Mouse (Mus musculus) adrenal gland, adult 2 months (tissue): Measurements from ENCODE around the gene Syt9. TPM values are rescaled to one million over a fixed set of nuclear protein-coding genes. Genes with fewer than 3 reads are reported as not detected.
"Not testable (repeated sequence)": the region's sequence is repeated elsewhere in the genome, so short reads cannot be mapped to it uniquely, and the experiment has no call there.

Experiments used
- DNase-seq: peaks from one replicate; pipeline ENCODE4 v3.0.0; 2021
- polyA plus RNA-seq: library from polyadenylated mRNA; depleted of rRNA; stranded (reverse); fragments of >200 nt; gene quantifications from 2 replicates; pipeline ENCODE4 v1.2.3, GENCODE M21; 2012
- total RNA-seq, 2 experiments: library from RNA; stranded (reverse); gene quantifications; 2 replicates each; pipeline ENCODE4 v1.2.3; 2021

Syt9 gene
- total and polyA plus RNA-seq, 3 experiments = 1.9 to 3.6 (median 2.1) TPM

DNA sequence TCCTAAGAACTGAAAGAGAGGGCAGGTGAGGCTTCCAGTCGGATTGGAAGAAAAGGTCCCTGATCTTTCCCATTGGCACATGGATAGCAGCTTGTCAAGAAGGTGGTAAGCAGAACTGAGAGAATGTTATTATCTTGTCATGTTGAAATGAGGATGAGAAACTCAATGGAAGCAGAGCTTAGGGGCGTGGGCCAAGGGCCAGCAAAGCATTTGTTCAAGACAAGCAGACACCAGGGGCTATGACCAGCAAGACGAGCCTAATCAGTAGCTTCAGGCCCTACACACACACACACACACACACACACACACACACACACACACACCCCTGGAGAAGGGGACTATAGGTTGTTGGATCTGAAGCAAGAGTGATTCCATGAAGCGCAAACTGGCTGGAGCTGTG, 90.6 kb downstream of the Syt9 start:
- DNase-seq = no peak

DNA sequence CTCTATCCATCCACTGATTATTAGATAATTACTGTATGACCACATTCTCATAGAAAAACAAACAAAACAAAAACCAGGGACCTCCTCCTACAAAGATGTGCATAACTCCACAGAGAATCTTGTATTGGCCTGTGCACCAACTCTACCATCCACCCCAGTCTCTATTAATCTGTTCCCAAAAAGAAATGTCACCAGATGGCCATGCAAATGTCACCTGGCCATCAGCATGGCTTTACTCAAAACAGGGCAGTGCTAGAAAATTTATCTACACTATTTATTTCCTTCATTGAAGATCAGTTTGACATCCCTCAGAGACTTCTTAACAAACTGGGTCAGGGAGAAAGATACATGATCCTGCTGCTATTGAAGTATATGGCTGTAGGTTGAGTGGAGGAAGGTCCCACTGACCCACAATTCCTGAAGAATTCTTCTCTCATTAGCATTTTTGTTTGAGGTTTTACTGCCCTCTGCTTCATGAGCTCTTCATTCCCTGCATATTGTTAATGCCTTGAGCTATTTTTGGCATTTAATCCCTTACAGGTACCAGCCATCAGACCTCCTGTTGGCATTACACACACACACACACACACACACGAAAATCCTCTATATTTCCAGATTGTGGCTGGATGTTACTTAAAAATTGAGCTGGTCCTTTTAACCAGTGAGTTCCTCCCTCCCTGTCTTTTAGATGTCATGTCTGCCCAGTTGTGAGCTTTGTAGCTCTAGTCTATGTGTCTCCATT, 91.3 kb downstream of the Syt9 start:
- DNase-seq = no peak

DNA sequence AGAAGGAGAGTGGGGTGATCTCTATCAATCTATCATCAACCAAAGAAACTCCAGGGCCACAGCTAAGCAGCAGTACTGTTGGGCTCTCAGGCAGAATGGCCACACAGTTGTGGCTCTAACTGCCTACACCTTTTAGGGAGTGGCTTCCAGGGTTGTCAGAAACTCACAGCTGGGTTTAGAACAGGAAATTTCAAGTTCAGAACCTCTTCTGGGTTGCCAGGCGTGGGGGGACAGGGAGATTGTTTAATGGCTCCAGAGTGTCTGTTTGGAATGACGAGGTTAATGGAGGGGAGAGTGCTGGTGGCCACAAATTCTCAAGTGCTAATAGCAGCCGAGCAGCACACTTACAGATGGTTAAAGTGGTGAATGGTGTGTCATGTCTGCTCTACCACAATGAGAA, 92.4 kb downstream of the Syt9 start:
- no peak for DNase-seq

DNA sequence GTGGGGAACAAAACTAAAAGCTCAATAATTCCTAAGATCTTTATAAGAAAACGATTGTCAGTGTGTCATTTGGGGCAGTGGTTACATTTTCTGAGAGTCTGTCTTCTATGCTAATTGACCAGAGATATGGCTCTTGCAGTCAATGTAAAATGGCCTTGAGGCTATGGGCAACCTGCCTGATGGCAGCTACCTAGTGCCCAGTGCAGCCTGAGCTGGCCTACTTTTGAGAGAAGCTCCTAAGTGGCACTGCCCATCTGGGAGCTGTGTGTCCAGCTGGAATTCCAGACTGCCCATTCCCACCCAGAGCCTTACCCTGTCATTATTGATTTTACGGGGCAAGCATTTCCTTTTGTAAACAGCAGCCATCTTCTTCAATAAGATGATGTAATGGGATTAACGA, 94.6 kb downstream of the Syt9 start:
- no peak for DNase-seq

DNA sequence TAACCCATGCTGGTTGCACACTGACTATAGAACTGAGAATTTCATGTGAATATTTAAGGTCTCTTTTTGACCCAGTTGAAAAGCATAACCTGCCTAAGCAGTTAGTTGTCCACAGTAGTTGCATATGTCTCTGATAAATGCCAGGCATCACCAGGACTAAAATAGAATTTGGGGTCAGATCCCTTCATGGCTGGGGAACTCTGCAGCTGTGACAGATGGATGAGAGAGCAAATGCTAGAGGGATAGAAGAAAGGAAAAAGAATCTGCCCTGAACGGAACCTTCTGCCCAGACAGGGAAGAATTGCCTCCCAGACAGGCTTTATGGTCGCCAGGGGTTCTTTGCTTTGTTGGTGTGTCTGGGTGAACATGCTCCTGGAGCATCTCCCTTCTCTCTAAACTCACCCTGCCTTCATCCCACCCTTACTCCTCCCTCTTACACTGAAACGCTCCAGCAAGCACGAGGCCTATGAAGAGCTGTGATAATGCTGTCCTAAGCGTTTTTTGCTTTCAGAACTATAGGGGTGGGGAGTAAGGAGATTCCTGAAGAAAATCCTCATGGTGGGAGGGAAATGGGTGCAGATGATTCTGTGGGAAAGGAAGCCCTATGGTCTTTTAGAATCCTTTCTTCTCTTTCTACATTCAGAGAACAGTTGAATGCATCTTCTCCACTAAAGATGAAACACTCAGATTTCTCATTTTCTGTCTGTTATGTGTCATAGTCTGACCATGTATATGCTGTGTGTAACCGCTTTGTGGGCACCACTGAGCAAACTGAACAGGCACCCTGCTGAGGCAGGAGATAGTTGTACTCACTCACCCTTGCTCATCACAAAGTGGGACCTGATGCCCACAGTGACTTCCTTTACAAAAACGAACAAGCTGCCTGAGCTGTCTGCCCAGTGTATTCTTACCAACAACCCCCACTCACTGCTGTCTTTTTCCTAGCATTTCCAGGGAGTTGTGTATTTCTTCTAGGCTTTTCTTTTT, 108.7 kb downstream of the Syt9 start:
- no peak for DNase-seq

DNA sequence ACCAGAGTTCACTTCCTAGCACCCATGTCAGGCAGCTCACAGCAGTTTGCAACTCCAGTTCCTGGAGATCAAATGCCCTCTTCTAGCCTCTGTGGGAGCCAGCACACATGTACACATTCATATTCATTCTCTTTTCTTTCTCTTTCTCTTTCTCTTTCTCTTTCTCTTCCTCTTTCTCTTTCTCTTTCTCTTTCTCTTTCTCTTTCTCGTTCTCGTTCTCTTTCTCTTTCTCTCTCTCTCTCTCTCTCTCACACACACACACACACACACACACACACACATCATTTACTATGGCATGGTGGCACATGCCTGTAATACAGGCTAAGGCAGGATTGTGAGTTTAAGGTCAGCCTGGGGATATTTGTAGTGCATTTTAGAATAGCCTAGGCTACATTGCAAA, 115.2 kb downstream of the Syt9 start:
- not testable (repeated sequence) for DNase-seq

DNA sequence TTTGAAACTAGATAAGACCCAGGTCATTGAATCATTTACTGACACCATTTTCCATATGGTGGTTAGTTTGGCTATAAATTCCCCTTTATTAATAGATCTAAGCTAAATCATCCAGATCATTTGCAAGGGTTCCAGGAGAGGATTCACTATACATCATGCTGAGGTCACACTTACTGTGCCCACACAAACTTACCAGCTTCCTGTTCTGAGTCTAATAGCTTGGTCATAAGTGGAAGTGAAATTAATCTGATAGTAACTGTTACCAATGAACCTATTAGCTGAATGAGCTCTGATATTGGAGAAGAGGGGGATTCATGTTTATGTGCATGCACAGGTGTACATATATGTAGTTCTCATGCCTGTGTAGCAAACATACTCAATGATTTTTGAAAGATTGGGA, 124.9 kb downstream of the Syt9 start:
- no peak for DNase-seq

DNA sequence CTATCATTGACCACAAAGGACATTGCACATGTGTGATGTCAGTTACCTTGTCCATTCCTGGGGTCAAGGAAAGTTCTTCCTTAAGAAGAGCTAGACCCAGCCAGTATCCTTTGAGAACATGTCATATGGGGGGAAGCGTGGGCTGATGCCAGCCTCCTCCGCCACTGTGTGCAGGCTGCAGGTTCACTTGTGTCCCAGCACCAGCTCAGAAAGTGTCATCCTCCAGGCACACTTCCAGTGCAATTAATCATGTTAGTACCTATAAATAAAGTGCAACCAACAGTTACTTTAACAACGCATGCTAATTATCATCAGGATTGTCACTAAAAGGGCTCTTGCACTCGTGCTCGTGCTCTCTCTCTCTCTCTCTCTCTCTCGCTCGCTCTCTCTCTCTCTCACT, 126.4 kb downstream of the Syt9 start:
- DNase-seq = no peak

DNA sequence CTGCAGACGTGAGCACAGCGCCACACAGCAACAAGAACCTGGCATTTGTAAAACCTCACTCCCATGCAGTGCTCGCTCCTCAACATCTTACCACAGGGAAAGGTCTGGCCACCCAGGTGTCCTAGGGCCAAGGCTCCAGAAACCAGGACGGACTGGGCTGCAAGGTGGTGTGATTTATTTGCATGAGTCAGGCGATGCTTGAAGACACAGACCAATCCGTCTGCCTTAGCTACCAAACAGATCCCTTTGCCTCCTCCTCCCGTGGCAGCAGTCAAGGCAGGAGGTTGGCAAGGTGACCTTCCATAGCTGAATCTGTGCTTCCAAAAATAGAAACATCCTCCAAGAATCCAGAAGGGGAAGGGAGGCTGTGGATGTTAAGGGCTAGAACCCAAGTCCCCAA, 130.1 kb downstream of the Syt9 start:
- DNase-seq = no peak

DNA sequence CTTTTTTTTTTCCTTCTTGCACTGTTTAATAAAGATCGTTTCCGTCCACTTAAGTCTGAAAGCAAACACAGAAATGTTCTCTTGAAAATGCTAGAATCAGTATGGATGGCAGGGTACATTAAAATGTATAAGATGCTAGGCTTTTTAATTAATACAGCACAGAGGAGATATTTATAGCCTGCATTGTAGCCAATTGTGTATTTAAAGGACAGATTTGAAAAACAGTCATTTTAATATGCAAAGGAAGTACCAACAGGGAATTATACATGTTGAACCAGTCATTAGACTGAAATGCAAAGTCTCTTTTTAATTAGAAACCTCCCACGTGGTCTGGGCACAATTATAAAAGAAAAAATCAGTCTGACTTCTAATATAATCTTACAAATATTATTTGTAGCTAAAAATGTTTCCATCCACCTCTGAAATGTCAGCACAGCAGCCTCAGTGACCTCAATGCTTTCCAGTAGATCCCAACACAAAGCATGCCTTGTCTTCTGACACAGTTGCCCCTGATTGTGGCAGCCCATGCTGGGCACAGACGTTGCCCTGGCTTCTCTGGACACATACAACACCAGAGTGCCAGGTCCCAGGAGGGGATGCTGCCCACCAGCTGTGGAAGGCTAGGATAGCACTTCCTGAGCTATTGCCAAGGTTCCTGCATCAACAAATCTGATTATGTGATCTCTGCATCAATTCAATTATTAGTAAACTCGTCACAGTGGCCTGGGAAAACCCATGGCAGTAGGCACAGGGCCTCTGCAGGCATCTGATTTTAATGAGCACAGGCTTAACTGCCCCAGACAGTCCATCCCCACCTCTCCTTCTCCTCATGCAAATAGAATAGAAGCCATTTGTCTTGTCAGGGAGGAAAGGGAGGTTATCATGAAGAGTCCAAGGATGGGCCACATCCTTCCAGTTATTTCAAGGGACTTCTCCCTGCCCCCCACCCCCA, 134.5 kb downstream of the Syt9 start:
- DNase-seq = no peak

DNA sequence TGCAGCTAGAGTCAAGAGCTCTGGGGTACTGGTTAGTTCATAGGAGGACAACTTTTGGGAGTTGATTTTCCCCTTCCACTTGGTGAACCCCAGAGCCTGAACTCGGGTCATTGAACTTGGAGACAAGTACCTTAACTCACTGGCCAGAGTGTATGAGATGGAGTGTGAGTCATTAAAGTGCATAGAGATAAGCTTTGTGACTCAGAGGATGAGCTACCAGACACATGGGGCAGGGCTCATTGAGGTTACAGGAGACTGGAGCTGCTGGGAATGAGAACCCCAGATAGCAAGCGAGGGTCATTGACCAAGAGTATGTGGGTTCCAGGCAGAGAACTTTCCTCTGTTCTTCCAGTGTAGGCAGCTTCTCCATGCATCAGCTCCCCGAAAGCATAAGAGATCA, 137.4 kb downstream of the Syt9 start:
- DNase-seq = peak; percentile 34

DNA sequence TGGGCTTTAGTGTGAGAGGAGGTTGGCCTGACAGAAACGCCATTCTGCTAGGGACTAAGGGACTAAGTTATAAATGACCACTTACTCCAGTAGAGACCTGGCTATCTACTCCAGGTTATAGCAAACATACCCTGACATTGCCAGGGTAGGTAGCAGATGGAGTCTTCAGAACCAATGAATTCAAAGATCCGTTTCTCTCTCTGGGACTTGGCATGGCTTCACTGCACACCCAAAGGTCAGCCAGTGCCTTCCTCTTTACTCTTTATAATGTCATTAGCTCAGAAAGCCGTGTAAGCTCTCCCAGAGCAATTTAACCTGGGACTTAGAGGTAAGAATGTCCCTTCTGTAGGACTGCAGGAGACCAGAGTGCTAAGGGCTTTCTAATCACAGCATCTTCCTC, 139.2 kb downstream of the Syt9 start:
- no peak for DNase-seq

DNA sequence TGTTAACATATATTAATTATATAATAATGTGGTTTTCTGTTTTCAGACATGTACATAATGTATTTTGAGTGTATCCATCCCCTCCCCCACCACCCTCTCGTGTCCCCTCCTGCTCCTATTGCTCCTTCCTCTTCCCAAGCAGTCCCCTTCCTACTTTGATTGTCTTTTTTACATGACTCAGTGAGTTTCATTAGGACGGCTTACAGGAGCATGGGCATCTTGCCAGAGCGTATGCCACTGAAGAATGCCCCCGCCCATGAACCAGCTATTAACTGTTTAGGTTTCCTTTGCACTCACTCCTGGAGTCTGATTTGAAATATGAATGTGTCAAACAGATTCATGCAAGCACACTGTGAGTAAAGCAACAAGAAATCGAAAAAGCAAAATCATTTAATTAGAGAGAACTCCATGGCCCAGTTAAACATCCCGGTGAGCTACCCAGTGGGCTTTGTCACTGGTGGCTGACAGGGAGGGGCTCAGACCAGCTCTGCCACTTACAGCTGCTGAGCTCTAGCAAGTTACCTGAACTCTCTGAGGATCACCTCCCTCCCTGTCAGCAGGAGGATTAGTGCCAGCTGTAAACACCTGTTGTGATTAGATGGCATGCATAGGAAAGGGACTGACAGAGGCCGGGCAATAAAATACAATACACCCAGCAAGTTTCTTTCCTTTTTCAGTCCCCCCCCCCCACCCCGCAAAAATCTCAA, 146.3 kb downstream of the Syt9 start:
- no peak for DNase-seq

DNA sequence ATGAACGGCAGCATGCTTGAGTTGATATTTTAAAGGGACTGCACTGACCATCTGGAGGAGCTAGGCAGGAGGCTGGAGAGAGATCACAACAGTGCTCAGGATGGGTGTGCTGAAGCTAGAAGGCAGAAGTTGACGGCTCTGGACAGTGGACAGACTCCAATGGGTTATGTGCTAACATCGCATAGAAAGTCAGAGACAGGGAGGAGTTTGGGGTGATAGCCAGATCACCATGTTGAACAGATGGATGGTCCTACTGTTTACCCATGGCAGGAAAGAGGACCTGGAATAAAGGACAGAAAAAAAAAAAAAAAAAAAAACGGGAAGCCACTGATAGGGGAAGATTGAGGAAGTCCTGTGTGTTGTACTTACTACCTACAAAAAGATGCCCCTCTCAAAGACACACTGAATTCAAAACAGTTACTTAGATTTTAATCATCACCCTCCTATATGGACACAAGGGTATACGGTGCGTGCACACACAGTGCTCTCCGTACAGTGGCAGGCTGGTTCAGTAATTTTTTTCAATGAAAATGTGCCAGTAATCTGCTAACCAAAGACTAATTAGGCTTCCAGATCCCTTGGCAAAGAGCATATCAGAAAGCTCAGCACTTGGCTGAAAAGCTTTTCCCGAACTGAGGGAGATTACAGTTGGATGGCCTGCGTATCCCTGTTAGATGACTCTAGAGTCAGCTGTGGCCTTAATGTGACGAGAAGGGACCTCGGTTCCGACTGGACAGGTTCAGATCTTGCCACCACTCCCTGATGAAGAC, 148.9 kb downstream of the Syt9 start:
- no peak for DNase-seq

DNA sequence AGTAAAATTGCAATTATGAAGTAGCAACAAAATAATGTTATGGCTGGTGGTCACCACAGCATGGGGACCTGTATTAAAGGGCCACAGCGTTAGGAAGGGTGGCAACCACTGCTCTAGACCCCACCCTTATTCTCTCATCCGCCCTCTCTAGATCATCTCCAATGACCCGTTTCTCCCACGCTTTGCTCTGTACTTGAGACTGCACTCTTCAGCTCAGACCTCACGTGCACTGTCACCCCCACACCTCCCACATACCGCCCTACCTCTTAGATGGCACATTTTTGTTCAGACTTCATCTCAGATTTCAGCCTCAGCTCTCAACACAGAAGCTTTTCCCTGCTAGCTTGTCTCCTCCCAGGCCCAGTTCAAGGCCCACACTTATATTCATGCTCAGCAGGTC, 150.9 kb downstream of the Syt9 start:
- no peak for DNase-seq

DNA sequence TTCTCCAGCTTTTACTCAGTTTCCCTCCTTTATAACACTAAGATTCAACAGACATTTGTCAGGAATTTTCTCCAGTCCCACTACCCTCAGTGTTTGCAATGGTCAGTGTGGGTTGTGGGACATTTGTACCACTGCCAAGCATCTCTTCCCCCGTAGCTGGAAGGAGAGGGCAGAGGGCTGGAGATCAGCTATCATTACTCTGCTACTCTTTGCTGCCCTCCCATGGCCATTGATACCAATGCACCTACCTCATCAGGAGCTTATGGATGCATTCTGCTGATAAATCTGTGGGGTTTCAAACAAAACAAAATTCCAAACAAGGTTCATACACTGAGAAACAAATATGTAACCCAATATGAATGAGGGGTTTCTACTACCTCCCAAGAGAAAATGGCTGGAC, 155.8 kb downstream of the Syt9 start:
- peak; percentile 37 for DNase-seq

DNA sequence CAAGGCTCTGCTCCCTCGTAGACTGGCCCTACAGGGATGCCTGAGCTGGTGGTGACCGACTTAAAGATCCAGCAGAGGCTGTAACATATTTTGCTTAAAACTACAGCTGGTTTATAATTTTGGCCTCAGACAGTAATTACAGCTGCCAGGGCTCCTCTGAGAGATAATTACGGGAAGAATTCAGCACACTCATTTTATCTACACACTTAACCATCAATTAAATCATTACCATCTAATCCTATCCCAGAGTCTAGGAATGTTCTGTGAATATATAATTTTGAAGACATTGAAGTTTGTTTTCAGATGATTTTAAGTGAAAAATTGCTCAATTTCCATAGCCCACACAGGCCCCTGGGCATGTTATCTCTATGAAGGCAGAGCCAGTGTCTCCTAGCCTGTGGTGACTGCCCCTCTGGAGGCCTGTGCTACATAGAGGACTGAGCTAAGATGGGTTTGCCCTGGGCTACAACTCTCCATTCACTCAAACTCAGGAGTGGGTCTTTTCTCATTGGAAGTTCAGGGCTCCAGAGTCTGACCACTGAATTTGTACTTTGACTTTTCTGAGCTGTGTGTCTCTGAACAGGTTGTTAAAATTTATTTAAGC, 157.7 kb downstream of the Syt9 start:
- no peak for DNase-seq

DNA sequence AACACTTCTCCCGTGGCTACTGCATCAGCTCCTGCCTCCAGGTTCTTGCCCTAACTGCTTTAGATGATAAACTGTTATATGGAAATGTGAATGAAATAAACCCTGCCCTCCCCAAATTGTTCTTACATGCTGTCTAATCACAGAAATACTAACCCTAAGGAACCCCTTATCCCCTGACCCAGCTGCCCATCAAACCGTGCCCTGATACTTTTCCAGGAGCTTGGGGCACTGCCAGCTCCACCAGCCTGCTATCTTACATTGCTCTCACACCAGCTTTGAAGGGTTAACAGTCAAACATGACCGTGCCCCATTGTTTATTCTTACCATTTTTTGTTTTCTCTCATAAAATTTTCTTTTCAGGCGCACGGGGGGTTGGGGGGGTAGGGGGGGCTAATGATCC, 158.8 kb downstream of the Syt9 start:
- DNase-seq = no peak

DNA sequence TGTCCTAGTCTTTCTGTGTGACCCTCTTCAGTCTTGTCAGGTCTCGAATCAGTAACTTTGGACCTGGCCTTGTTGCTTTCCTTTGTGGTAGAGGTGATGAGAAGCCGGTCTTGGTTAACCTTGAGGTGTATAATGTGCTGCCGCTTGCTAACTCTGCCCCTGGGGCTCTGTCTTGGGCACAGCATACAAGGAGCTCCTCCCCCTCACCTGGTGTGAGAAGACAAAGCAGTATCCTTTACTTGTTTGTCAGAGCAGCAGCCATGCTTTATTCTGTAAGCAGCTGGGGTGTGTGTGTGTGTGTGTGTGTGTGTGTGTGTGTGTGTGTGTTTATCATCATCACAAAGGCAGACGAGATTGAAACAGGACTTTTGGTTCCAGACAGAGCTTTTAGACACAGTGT, 164.8 kb downstream of the Syt9 start:
- no peak for DNase-seq

DNA sequence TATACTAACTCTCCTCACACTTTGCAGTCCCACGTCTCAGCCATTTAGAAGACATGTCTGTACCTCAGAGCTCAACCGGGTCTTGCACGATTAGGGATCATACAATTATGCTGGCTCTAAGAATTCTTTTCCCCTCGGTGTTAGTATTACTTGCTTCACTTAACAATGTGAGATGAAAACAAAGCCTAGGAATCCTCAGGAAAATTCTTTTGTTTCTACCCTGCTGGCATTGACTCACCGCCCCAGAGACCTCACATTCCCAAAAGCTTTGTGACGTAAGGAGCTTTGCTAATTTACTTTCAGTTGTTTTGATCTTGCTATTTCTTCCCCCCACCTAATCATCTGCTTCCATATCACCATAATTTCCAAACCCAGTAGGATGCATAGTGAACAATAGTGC, 166.0 kb downstream of the Syt9 start:
- DNase-seq = no peak
